Mouse (Mus musculus): ENCODE measurements at regions not wholly inside any gene's neighbourhood (a gene's known extent, or its start where the extent isn't known, plus 50 kb on each side); places are given as distances from the start of the nearest gene placed in this dataset.
A peak's percentile ranks its signal among the peaks of the same experiment; 100 is the strongest.

GRCm38 (mm10) chr12:17094758-17095157 is 81.9 kb downstream of the Kcnf1 start:
- H3K9me3 ChIP-seq (replicated peaks; ENCODE audit: low read length), result no peaks in the 10 kb centered on the region
- DNase-seq (ENCODE audit: low spot score) (no peak), ATAC-seq (replicated peaks; ENCODE audit: low FRiP score, low read depth) (no peak)
- H3K36me3 ChIP-seq (ENCODE audit: insufficient read depth, low read length), result no peaks in the 10 kb centered on the region
- no peak overlapping the region for H3K4me3 ChIP-seq (replicated peaks; ENCODE audit: low read depth, low read length)
- H3K4me2 ChIP-seq (ENCODE audit: low read length), result no peak overlapping the region
- no peaks in the 10 kb centered on the region for H3K27me3 ChIP-seq (ENCODE audit: insufficient read depth, low read length)
- TF ChIP-seq CTCF (IDR thresholded peaks at IDR 0.05; ENCODE audit: low read depth), result no peak
- no peak overlapping the region for H3K9ac ChIP-seq (ENCODE audit: low read depth, low read length)
- WGBS, result 86% methylated on average over 4 of the region's 4 CpGs
- H3K4me1 ChIP-seq (replicated peaks; ENCODE audit: insufficient read depth, low read length), result no peaks in the 10 kb centered on the region
- H3K27ac ChIP-seq, result no peak overlapping the region

GRCm38 (mm10) chr12:17093772-17094171 is 82.2 kb upstream of the 2410004P03Rik start:
- H3K4me2 ChIP-seq (ENCODE audit: low read length), result no peak overlapping the region
- DNase-seq (ENCODE audit: low spot score) (no peak), ATAC-seq (replicated peaks; ENCODE audit: low FRiP score, low read depth) (no peak)
- WGBS, result 71% methylated on average over 3 of the region's 3 CpGs
- H3K9me3 ChIP-seq (replicated peaks; ENCODE audit: low read length), result no peaks in the 10 kb centered on the region
- H3K36me3 ChIP-seq (ENCODE audit: insufficient read depth, low read length), result no peaks in the 10 kb centered on the region
- H3K4me3 ChIP-seq (replicated peaks; ENCODE audit: low read depth, low read length), result no peak overlapping the region
- no peak overlapping the region for H3K9ac ChIP-seq (ENCODE audit: low read depth, low read length)
- no peak for TF ChIP-seq CTCF (IDR thresholded peaks at IDR 0.05; ENCODE audit: low read depth)
- no peaks in the 10 kb centered on the region for H3K27me3 ChIP-seq (ENCODE audit: insufficient read depth, low read length)
- H3K4me1 ChIP-seq (replicated peaks; ENCODE audit: insufficient read depth, low read length), result no peaks in the 10 kb centered on the region
- H3K27ac ChIP-seq, result no peak overlapping the region

- Histone ChIP-seq H3K36me3 (ENCODE audit: insufficient read depth, low read length) (no peaks in the 10 kb centered on the region), H3K27me3 (ENCODE audit: insufficient read depth, low read length) (no peaks in the 10 kb centered on the region), H3K9ac (ENCODE audit: low read depth, low read length) (no peak overlapping the region), H3K4me2 (ENCODE audit: low read length) (no peak overlapping the region), H3K9me3 (replicated peaks; ENCODE audit: low read length) (no peaks in the 10 kb centered on the region), H3K27ac (no peak overlapping the region), H3K4me3 (replicated peaks; ENCODE audit: low read depth, low read length) (no peak overlapping the region), H3K4me1 (replicated peaks; ENCODE audit: insufficient read depth, low read length) (no peaks in the 10 kb centered on the region)
- TF ChIP-seq CTCF (IDR thresholded peaks at IDR 0.05; ENCODE audit: low read depth), result no peak
- DNase-seq (ENCODE audit: low spot score) (no peak), ATAC-seq (replicated peaks; ENCODE audit: low FRiP score, low read depth) (no peak)
- WGBS, result 65% methylated on average over 10 of the region's 10 CpGs
Observed at GRCm38 (mm10) chr12:17091058-17091457, 79.5 kb upstream of the 2410004P03Rik start.

GRCm38 (mm10) chr12:17089710-17090339 is 78.3 kb upstream of the 2410004P03Rik start:
- no peak for TF ChIP-seq CTCF (IDR thresholded peaks at IDR 0.05; ENCODE audit: low read depth)
- Histone ChIP-seq H3K4me2 (ENCODE audit: low read length) (peak overlapping the region; percentile 25; the same call in 1 of the 2 replicates), H3K9me3 (replicated peaks; ENCODE audit: low read length) (no peaks in the 10 kb centered on the region), H3K36me3 (ENCODE audit: insufficient read depth, low read length) (no peaks in the 10 kb centered on the region), H3K27ac (no peak overlapping the region), H3K9ac (ENCODE audit: low read depth, low read length) (no peak overlapping the region), H3K4me1 (replicated peaks; ENCODE audit: insufficient read depth, low read length) (no peaks in the 10 kb centered on the region), H3K4me3 (replicated peaks; ENCODE audit: low read depth, low read length) (no peak overlapping the region), H3K27me3 (ENCODE audit: insufficient read depth, low read length) (no peaks in the 10 kb centered on the region)
- DNase-seq (ENCODE audit: low spot score) (peak; percentile 49), ATAC-seq (replicated peaks; ENCODE audit: low FRiP score, low read depth) (0 out of 2 replicates have a peak, but pooled peaks have one; percentile 36)
- 47% methylated on average over 7 of the region's 7 CpGs for WGBS

GRCm38 (mm10) chr12:17087388-17087787 is 75.9 kb upstream of the 2410004P03Rik start:
- H3K9me3 ChIP-seq (replicated peaks; ENCODE audit: low read length), result no peaks in the 10 kb centered on the region
- no peak overlapping the region for H3K4me3 ChIP-seq (replicated peaks; ENCODE audit: low read depth, low read length)
- H3K27ac ChIP-seq, result no peak overlapping the region
- H3K4me1 ChIP-seq (replicated peaks; ENCODE audit: insufficient read depth, low read length), result no peaks in the 10 kb centered on the region
- DNase-seq (ENCODE audit: low spot score) (no peak), ATAC-seq (replicated peaks; ENCODE audit: low FRiP score, low read depth) (no peak)
- no peak overlapping the region for H3K4me2 ChIP-seq (ENCODE audit: low read length)
- TF ChIP-seq CTCF (IDR thresholded peaks at IDR 0.05; ENCODE audit: low read depth), result no peak
- H3K9ac ChIP-seq (ENCODE audit: low read depth, low read length), result no peak overlapping the region
- H3K36me3 ChIP-seq (ENCODE audit: insufficient read depth, low read length), result no peaks in the 10 kb centered on the region
- H3K27me3 ChIP-seq (ENCODE audit: insufficient read depth, low read length), result no peaks in the 10 kb centered on the region
- 44% methylated on average over 3 of the region's 3 CpGs for WGBS

- DNase-seq (ENCODE audit: low spot score) (no peak), ATAC-seq (replicated peaks; ENCODE audit: low FRiP score, low read depth) (no peak)
- H3K36me3 ChIP-seq (ENCODE audit: insufficient read depth, low read length), result no peaks in the 10 kb centered on the region
- 71% methylated on average over 5 of the region's 5 CpGs for WGBS
- no peak overlapping the region for H3K9ac ChIP-seq (ENCODE audit: low read depth, low read length)
- H3K4me3 ChIP-seq (replicated peaks; ENCODE audit: low read depth, low read length), result no peak overlapping the region
- no peak overlapping the region for H3K4me2 ChIP-seq (ENCODE audit: low read length)
- no peaks in the 10 kb centered on the region for H3K4me1 ChIP-seq (replicated peaks; ENCODE audit: insufficient read depth, low read length)
- H3K27ac ChIP-seq, result no peak overlapping the region
- no peak for TF ChIP-seq CTCF (IDR thresholded peaks at IDR 0.05; ENCODE audit: low read depth)
- H3K9me3 ChIP-seq (replicated peaks; ENCODE audit: low read length), result no peaks in the 10 kb centered on the region
- no peaks in the 10 kb centered on the region for H3K27me3 ChIP-seq (ENCODE audit: insufficient read depth, low read length)
Observed at GRCm38 (mm10) chr12:17085209-17085574, 73.7 kb upstream of the 2410004P03Rik start.
